Mouse (Mus musculus) lung, postnatal 0 days (tissue): ENCODE measurements around the gene Dnajc21. TPM values are rescaled to one million over a fixed set of nuclear protein-coding genes. Genes with fewer than 3 reads are reported as not detected.
A peak's percentile ranks its signal among the peaks of the same experiment; 100 is the strongest.

Experiments
- ATAC-seq: fragments of 200-750 bp; cut with Nextera tagmentation; 2 replicates; pipeline ENCODE4 v1.8.0; 2017; ENCODE audit warnings: moderate library complexity
- DNase-seq: peaks from one replicate; pipeline ENCODE4 v3.0.0-alpha.2; 2016; ENCODE audit warnings: low spot score
- H3K27ac ChIP-seq: fragments of 300-500 bp; sonication (generic); 2 replicates; pipeline ENCODE4 v1.5.1; 2014; ENCODE audit warnings: antibody characterized with exemption, mild to moderate bottlenecking, low read length, mixed read lengths
- H3K27me3 ChIP-seq: fragments of 300-500 bp; sonication (generic); replicated peaks from 2 replicates; pipeline ENCODE4 v1.6.1; 2014; ENCODE audit warnings: low read length, mixed read lengths; ENCODE audit not compliant: insufficient read depth
- H3K36me3 ChIP-seq: fragments of 300-500 bp; sonication (generic); 2 replicates; pipeline ENCODE4 v1.6.1; 2014; ENCODE audit warnings: low read length, mixed read lengths; ENCODE audit not compliant: insufficient read depth
- H3K4me1 ChIP-seq: fragments of 300-500 bp; sonication (generic); 2 replicates; pipeline ENCODE4 v1.6.1; 2014; ENCODE audit warnings: antibody characterized with exemption, low read depth, low read length, mixed read lengths; ENCODE audit not compliant: insufficient read depth
- H3K4me2 ChIP-seq: fragments of 300-500 bp; sonication (generic); replicated peaks from 2 replicates; pipeline ENCODE4 v1.6.1; 2014; ENCODE audit warnings: low read depth, mild to moderate bottlenecking, low read length, moderate library complexity, mixed read lengths
- H3K4me3 ChIP-seq: fragments of 300-500 bp; sonication (generic); 2 replicates; pipeline ENCODE4 v1.5.1; 2014; ENCODE audit warnings: low read depth, low read length
- H3K9ac ChIP-seq: fragments of 300-500 bp; sonication (generic); replicated peaks from 2 replicates; pipeline ENCODE4 v1.6.1; 2014; ENCODE audit warnings: low read depth, mild to moderate bottlenecking
- H3K9me3 ChIP-seq: fragments of 300-500 bp; sonication (generic); 2 replicates; pipeline ENCODE4 v1.6.1; 2016; ENCODE audit warnings: low read length, mixed read lengths
- CTCF ChIP-seq: IDR thresholded peaks from 2 replicates; pipeline ENCODE4 v1.5.1; 2016; ENCODE audit warnings: antibody characterized with exemption, mild to moderate bottlenecking
- EP300 ChIP-seq: IDR thresholded peaks from 2 replicates; pipeline ENCODE4 v1.6.1; 2016; ENCODE audit warnings: antibody characterized with exemption, mild to moderate bottlenecking, control low read depth
- WGBS: fragments of 180-500 bp; shearing (Covaris S2); extraction: QIAGEN DNeasy Blood & Tissue Kit; methylation state at CpG from one replicate; pipeline ENCODE4 v1.1.7; 2014; 5-methylcytosine and 5-hydroxymethylcytosine counted together
- polyA plus RNA-seq: library from polyadenylated mRNA; unstranded; fragments of >200 nt; fragmentation: Nextera tagmentation; extraction: Ambion mirVana; gene quantifications from 2 replicates; pipeline ENCODE4 v1.2.1, GENCODE M21; 2015

Gene Dnajc21
- polyA plus RNA-seq, 1 experiment from 2014 or later: 10.0 TPM

GRCm38 (mm10) chr15:10441493-10441892 lies 28.8 kb downstream of the Dnajc21 start:
- Histone ChIP-seq H3K9ac (no peak overlapping the region), H3K27me3 (no peaks in the 10 kb centered on the region), H3K4me1 (no peaks in the 10 kb centered on the region), H3K4me3 (no peak overlapping the region), H3K4me2 (no peak overlapping the region), H3K27ac (no peak overlapping the region), H3K36me3 (peaks cover 4% of the 10 kb centered on the region; the same call in 1 of the 2 replicates), H3K9me3 (no peaks in the 10 kb centered on the region)
- no peak for ATAC-seq
- DNase-seq: no peak
- TF ChIP-seq CTCF: no peak
- TF ChIP-seq EP300: no peak
- WGBS: 82% methylated on average over 9 of the region's 9 CpGs

GRCm38 (mm10) chr15:10439963-10440362 lies 30.4 kb downstream of the Dnajc21 start:
- no peak overlapping the region for H3K9ac ChIP-seq
- DNase-seq (no peak), ATAC-seq (no peak)
- no peaks in the 10 kb centered on the region for H3K4me1 ChIP-seq
- H3K27me3 ChIP-seq: no peaks in the 10 kb centered on the region
- no peak for TF ChIP-seq EP300
- TF ChIP-seq CTCF: peak; percentile 25
- no peaks in the 10 kb centered on the region for H3K36me3 ChIP-seq
- no peak overlapping the region for H3K27ac ChIP-seq
- no peaks in the 10 kb centered on the region for H3K9me3 ChIP-seq
- H3K4me2 ChIP-seq: no peak overlapping the region
- H3K4me3 ChIP-seq: no peak overlapping the region
- 76% methylated on average over 6 of the region's 6 CpGs for WGBS

GRCm38 (mm10) chr15:10436893-10437292 lies 33.4 kb downstream of the Dnajc21 start:
- WGBS: 79% methylated on average over 1 of the region's 1 CpGs
- no peak for DNase-seq
- TF ChIP-seq EP300: no peak
- TF ChIP-seq CTCF: no peak

GRCm38 (mm10) chr15:10426545-10427266 lies 43.6 kb downstream of the Dnajc21 start:
- DNase-seq: no peak
- no peak overlapping the region for H3K27ac ChIP-seq
- no peaks in the 10 kb centered on the region for H3K9me3 ChIP-seq
- 86% methylated on average over 13 of the region's 13 CpGs for WGBS
- H3K4me3 ChIP-seq: no peak overlapping the region
- H3K4me1 ChIP-seq: no peaks in the 10 kb centered on the region
- no peak overlapping the region for H3K9ac ChIP-seq
- no peak for ATAC-seq
- no peaks in the 10 kb centered on the region for H3K27me3 ChIP-seq
- no peak overlapping the region for H3K4me2 ChIP-seq
- TF ChIP-seq CTCF: no peak
- no peak for TF ChIP-seq EP300
- no peaks in the 10 kb centered on the region for H3K36me3 ChIP-seq

More at GRCm38 (mm10) chr15:10436893-10437292, 33.4 kb downstream of the Dnajc21 start:
- Histone ChIP-seq H3K9ac (no peak overlapping the region), H3K4me1 (no peaks in the 10 kb centered on the region), H3K9me3 (no peaks in the 10 kb centered on the region), H3K27ac (no peak overlapping the region), H3K4me3 (no peak overlapping the region), H3K36me3 (no peaks in the 10 kb centered on the region), H3K27me3 (no peaks in the 10 kb centered on the region), H3K4me2 (no peak overlapping the region)
- no peak for ATAC-seq

- Histone ChIP-seq H3K9ac (no peak overlapping the region), H3K27ac (no peak overlapping the region), H3K4me3 (no peak overlapping the region), H3K27me3 (no peaks in the 10 kb centered on the region), H3K4me1 (no peaks in the 10 kb centered on the region), H3K9me3 (no peaks in the 10 kb centered on the region), H3K4me2 (no peak overlapping the region), H3K36me3 (no peaks in the 10 kb centered on the region)
- no peak for TF ChIP-seq EP300
- no peak for TF ChIP-seq CTCF
- no peak for DNase-seq
- no peak for ATAC-seq
- 87% methylated on average over 6 of the region's 6 CpGs for WGBS
Observed at GRCm38 (mm10) chr15:10426124-10426523, 44.2 kb downstream of the Dnajc21 start.

- 78% methylated on average over 1 of the region's 1 CpGs for WGBS
- Histone ChIP-seq H3K4me2 (no peak overlapping the region), H3K27me3 (no peaks in the 10 kb centered on the region), H3K4me3 (no peak overlapping the region), H3K9ac (no peak overlapping the region), H3K36me3 (no peaks in the 10 kb centered on the region), H3K4me1 (no peaks in the 10 kb centered on the region), H3K27ac (no peak overlapping the region), H3K9me3 (no peaks in the 10 kb centered on the region)
- no peak for TF ChIP-seq CTCF
- no peak for TF ChIP-seq EP300
- DNase-seq (no peak), ATAC-seq (no peak)
Observed at GRCm38 (mm10) chr15:10421785-10422144, 48.6 kb downstream of the Dnajc21 start.
